16 mouse cellular contexts compared by ENCODE assay signal in genomic region chr8:91304481-91305386, GRCm38 (mm10). TPM values are rescaled to one million over a fixed set of nuclear protein-coding genes. Genes with fewer than 3 reads are reported as not detected.
DNase-seq lines count a peak whose midpoint lies in the region; ATAC-seq and TF ChIP-seq lines count a peak whose summit lies in the region.
"Had no signal": no experiment of that assay in that cellular context is flagged by ENCODE, and none has a peak within 500 bp of the region (broad histone marks: within the 10 kb centered on the region; RNA-seq: fewer than 3 reads in every experiment).

No protein-coding gene starts in this region.

- no peak overlapping the region for H3K9ac ChIP-seq in forebrain, postnatal 0 days
- no peak overlapping the region for H3K9ac ChIP-seq in forebrain, embryonic 13.5 days
- no peak overlapping the region for H3K9ac ChIP-seq in liver, postnatal 0 days (replicated peaks)
- H3K9ac ChIP-seq in limb, embryonic 14.5 days (ENCODE audit: low read depth, low read length, severe bottlenecking): no peak overlapping the region
- no peak overlapping the region for H3K9ac ChIP-seq in midbrain, embryonic 13.5 days (replicated peaks)

- H3K9me3 ChIP-seq in forebrain, postnatal 0 days (ENCODE audit: low read length): no peaks in the 10 kb centered on the region
- no peaks in the 10 kb centered on the region for H3K9me3 ChIP-seq in forebrain, embryonic 13.5 days (replicated peaks)
- H3K9me3 ChIP-seq in liver, postnatal 0 days (ENCODE audit: low read length): no peaks in the 10 kb centered on the region
- no peaks in the 10 kb centered on the region for H3K9me3 ChIP-seq in limb, embryonic 14.5 days (ENCODE audit: control insufficient read depth, low read length)
- H3K9me3 ChIP-seq in midbrain, embryonic 13.5 days: no peaks in the 10 kb centered on the region
- H3K9me3 ChIP-seq: megakaryocyte, embryonic 14.5 days had no signal

- no peak overlapping the region for H3K27ac ChIP-seq in forebrain, postnatal 0 days (ENCODE audit: low read depth, low read length)
- no peak overlapping the region for H3K27ac ChIP-seq in forebrain, embryonic 13.5 days
- no peak overlapping the region for H3K27ac ChIP-seq in liver, postnatal 0 days (ENCODE audit: low read depth)
- no peak overlapping the region; the same call in 1 of the 2 replicates for H3K27ac ChIP-seq in limb, embryonic 14.5 days (replicated peaks; ENCODE audit: low read depth, low read length)
- H3K27ac ChIP-seq in midbrain, embryonic 13.5 days: no peak overlapping the region

- 84% methylated on average over 17 of the region's 17 CpGs for WGBS in forebrain, postnatal 0 days
- whole genome bisulfite sequencing in forebrain, embryonic 13.5 days: 85% methylated on average over 17 of the region's 17 CpGs
- 84% methylated on average over 17 of the region's 17 CpGs for WGBS in liver, postnatal 0 days (ENCODE audit: insufficient replicate concordance)
- WGBS in limb, embryonic 14.5 days: 13% methylated on average over 17 of the region's 17 CpGs
- WGBS in midbrain, embryonic 13.5 days: 88% methylated on average over 17 of the region's 17 CpGs

- no peak overlapping the region for H3K4me3 ChIP-seq in forebrain, postnatal 0 days (ENCODE audit: low read depth, low read length)
- H3K4me3 ChIP-seq in forebrain, embryonic 13.5 days: no peak overlapping the region
- no peak overlapping the region for H3K4me3 ChIP-seq in liver, postnatal 0 days (ENCODE audit: low read depth, low read length)
- H3K4me3 ChIP-seq in limb, embryonic 14.5 days (replicated peaks; ENCODE audit: low read length): no peak overlapping the region
- no peak overlapping the region for H3K4me3 ChIP-seq in midbrain, embryonic 13.5 days (replicated peaks)
- H3K4me3 ChIP-seq: erythroblast, embryonic 14.5 days; megakaryocyte, embryonic 14.5 days had no signal

- no peak overlapping the region for H3K4me2 ChIP-seq in forebrain, postnatal 0 days (ENCODE audit: low read depth)
- no peak overlapping the region for H3K4me2 ChIP-seq in forebrain, embryonic 13.5 days
- no peak overlapping the region for H3K4me2 ChIP-seq in liver, postnatal 0 days (ENCODE audit: low read depth, low read length)
- no peak overlapping the region for H3K4me2 ChIP-seq in limb, embryonic 14.5 days (replicated peaks; ENCODE audit: low read depth, low read length, severe bottlenecking)
- H3K4me2 ChIP-seq in midbrain, embryonic 13.5 days (replicated peaks): no peak overlapping the region

- no peaks in the 10 kb centered on the region for H3K4me1 ChIP-seq in forebrain, postnatal 0 days (ENCODE audit: insufficient read depth)
- no peaks in the 10 kb centered on the region for H3K4me1 ChIP-seq in forebrain, embryonic 13.5 days
- no peaks in the 10 kb centered on the region for H3K4me1 ChIP-seq in liver, postnatal 0 days (ENCODE audit: insufficient read depth)
- 0 out of 2 replicates have a peak, but pooled peaks cover 2% of the 10 kb centered on the region for H3K4me1 ChIP-seq in limb, embryonic 14.5 days (ENCODE audit: control insufficient read depth, insufficient read depth, low read length)
- H3K4me1 ChIP-seq in midbrain, embryonic 13.5 days (replicated peaks): no peaks in the 10 kb centered on the region
- H3K4me1 ChIP-seq: megakaryocyte, embryonic 14.5 days had no signal

- H3K36me3 ChIP-seq in forebrain, postnatal 0 days (ENCODE audit: insufficient read depth): peaks cover 20% of the 10 kb centered on the region
- peaks cover 25% of the 10 kb centered on the region for H3K36me3 ChIP-seq in forebrain, embryonic 13.5 days (ENCODE audit: poor library complexity, severe bottlenecking)
- H3K36me3 ChIP-seq in liver, postnatal 0 days (replicated peaks; ENCODE audit: insufficient read depth, low read length): peaks cover 4% of the 10 kb centered on the region; the same call in 1 of the 2 replicates
- no peaks in the 10 kb centered on the region for H3K36me3 ChIP-seq in limb, embryonic 14.5 days (ENCODE audit: control insufficient read depth, insufficient read depth, low read length)
- peaks cover 30% of the 10 kb centered on the region for H3K36me3 ChIP-seq in midbrain, embryonic 13.5 days

- no peak for TF ChIP-seq EP300 in liver, postnatal 0 days (IDR thresholded peaks at IDR 0.05; ENCODE audit: low read depth)

- ATAC-seq in forebrain, postnatal 0 days: no peak
- ATAC-seq in forebrain, embryonic 13.5 days: no peak
- no peak for ATAC-seq in liver, postnatal 0 days
- ATAC-seq in limb, embryonic 14.5 days (ENCODE audit: low FRiP score, low read depth): no peak
- ATAC-seq in midbrain, embryonic 13.5 days: no peak

- TF ChIP-seq POLR2A in limb, embryonic 14.5 days (IDR thresholded peaks at IDR 0.05; ENCODE audit: borderline replicate concordance, extremely low read depth, insufficient read depth, insufficient read length): no peak

- DNase-seq in forebrain, postnatal 0 days: no peak
- no peak for DNase-seq in liver, postnatal 0 days
- no peak for DNase-seq in liver
- DNase-seq in embryo, embryonic 11 days: peak; percentile 36
- peak; percentile 59 for DNase-seq in limb, embryonic 14.5 days (ENCODE audit: low spot score)
- no peak for DNase-seq in spleen, postnatal 36 days (ENCODE audit: low spot score in 2 of 2)
- DNase-seq: adrenal gland, adult 8-10 months; cerebellum, adult 11-12 months; gastrocnemius, postnatal 36 days; heart, postnatal 36 days; kidney, postnatal 14 days; right cerebral cortex, postnatal 25 days had no signal

- no peaks in the 10 kb centered on the region for H3K27me3 ChIP-seq in forebrain, postnatal 0 days (ENCODE audit: insufficient read depth, low read length)
- no peaks in the 10 kb centered on the region for H3K27me3 ChIP-seq in forebrain, embryonic 13.5 days
- H3K27me3 ChIP-seq in liver, postnatal 0 days (ENCODE audit: insufficient read depth, low read length): no peaks in the 10 kb centered on the region
- no peaks in the 10 kb centered on the region for H3K27me3 ChIP-seq in limb, embryonic 14.5 days (ENCODE audit: control insufficient read depth, insufficient read depth, low read length)
- H3K27me3 ChIP-seq in midbrain, embryonic 13.5 days: no peaks in the 10 kb centered on the region
- H3K27me3 ChIP-seq: megakaryocyte, embryonic 14.5 days had no signal

- peak; percentile 26; the same call in 1 of the 2 replicates for TF ChIP-seq CTCF in forebrain, postnatal 0 days (IDR thresholded peaks at IDR 0.05; ENCODE audit: low read depth)
- peak; percentile 22; the same call in 1 of the 2 replicates for TF ChIP-seq CTCF in liver, postnatal 0 days (IDR thresholded peaks at IDR 0.05; ENCODE audit: low read depth)

RNA-seq across cellular contexts. Expression of gene Rpgrip1l, which starts 8.3 kb away (rescaled TPM):
- total RNA-seq in forebrain, postnatal 0 days (2014; rRNA removed): 9.1 and 9.6 TPM in 2 replicates
- 9.1 and 9.6 TPM in 2 replicates for polyA plus RNA-seq in forebrain, postnatal 0 days (2015; fragmentation: Nextera tagmentation; extraction: Ambion mirVana)
- polyA plus RNA-seq in forebrain, embryonic 13.5 days (2015; fragmentation: Nextera tagmentation; extraction: Ambion mirVana): 11.4 and 15.7 TPM in 2 replicates
- 1.0 and 1.2 TPM in 2 replicates for polyA plus RNA-seq in liver, postnatal 0 days (2015; fragmentation: Nextera tagmentation; extraction: Ambion mirVana)
- 6.8 and 7.7 TPM in 2 replicates for polyA plus RNA-seq in limb, embryonic 14.5 days (2012; rRNA removed)
- 16.5 and 18.7 TPM in 2 replicates for polyA plus RNA-seq in limb, embryonic 14.5 days (2014; fragmentation: Nextera tagmentation; extraction: Ambion mirVana)
- polyA plus RNA-seq in midbrain, embryonic 13.5 days (2015; fragmentation: Nextera tagmentation; extraction: Ambion mirVana): 14.0 TPM in 2 replicates

RNA-seq across cellular contexts. Expression of gene Fto, which starts 8.6 kb away (rescaled TPM):
- total RNA-seq in forebrain, postnatal 0 days (2014; rRNA removed): 58.6 and 86.8 TPM in 2 replicates
- polyA plus RNA-seq in forebrain, postnatal 0 days (2015; fragmentation: Nextera tagmentation; extraction: Ambion mirVana): 103 and 122 TPM in 2 replicates
- 90.1 and 104 TPM in 2 replicates for polyA plus RNA-seq in forebrain, embryonic 13.5 days (2015; fragmentation: Nextera tagmentation; extraction: Ambion mirVana)
- 10.8 and 11.0 TPM in 2 replicates for polyA plus RNA-seq in liver, postnatal 0 days (2015; fragmentation: Nextera tagmentation; extraction: Ambion mirVana)
- 75.9 and 80.0 TPM in 2 replicates for polyA plus RNA-seq in limb, embryonic 14.5 days (2012; rRNA removed)
- polyA plus RNA-seq in limb, embryonic 14.5 days (2014; fragmentation: Nextera tagmentation; extraction: Ambion mirVana): 107 and 117 TPM in 2 replicates
- 128 and 131 TPM in 2 replicates for polyA plus RNA-seq in midbrain, embryonic 13.5 days (2015; fragmentation: Nextera tagmentation; extraction: Ambion mirVana)

Comparison
In these comparisons a context has a peak if more than half of its experiments do, and no peak if none do; other contexts are left out.
1. DNase-seq: peak in embryo, embryonic 11 days (single experiment) and limb, embryonic 14.5 days (single experiment); none in forebrain, postnatal 0 days (single experiment), liver, postnatal 0 days (single experiment), liver (single experiment) and spleen, postnatal 36 days (0 of 2).